Mouse (Mus musculus): Measurements from ENCODE around the gene Ulk2. TPM values are rescaled to one million over a fixed set of nuclear protein-coding genes. Genes with fewer than 3 reads are reported as not detected.

Gene Ulk2
- polyA plus RNA-seq (2012; rRNA removed): 65.5 and 66.4 TPM in 2 replicates

DNA sequence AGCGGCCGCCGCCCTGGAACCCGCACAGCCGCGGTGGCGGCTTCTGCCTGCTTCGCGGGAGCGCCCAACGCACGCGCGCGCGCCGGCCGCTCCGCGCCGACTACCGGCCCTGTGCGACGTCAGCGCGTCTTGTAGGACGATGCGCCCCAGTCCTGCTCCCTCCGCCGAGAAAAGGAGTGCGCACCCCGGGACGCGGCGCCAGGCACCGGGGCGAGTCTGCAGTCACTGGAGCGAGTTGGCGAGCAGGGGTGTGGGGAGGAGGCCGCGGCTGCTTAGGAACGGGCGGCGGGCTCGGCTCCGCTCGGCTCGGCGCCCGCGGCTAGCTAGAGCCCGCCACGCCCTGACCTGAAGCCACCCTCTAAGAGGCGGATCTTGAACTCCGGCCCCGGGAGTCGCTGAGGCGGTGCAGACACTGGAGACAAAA, at the start of gene Ulk2:
Ulk2 (minus strand) TSS at position 86 of the 424 bp plus-strand sequence.
- Histone ChIP-seq H3K4me3 (ENCODE audit: insufficient read depth, low read length) (peak within 1 kb of the TSS; percentile 54), H3K4me1 (ENCODE audit: control insufficient read depth, insufficient read depth, low read length) (peaks cover 1% of the 10 kb centered on the region), H3K27ac (ENCODE audit: insufficient read depth, low read length) (peak within 1 kb of the TSS; percentile 99)
- peak; percentile 93 for TF ChIP-seq POLR2A (IDR thresholded peaks at IDR 0.05; ENCODE audit: extremely low read depth, insufficient read depth, low read length)
- no peak for TF ChIP-seq CTCF (IDR thresholded peaks at IDR 0.05; ENCODE audit: extremely low read depth, insufficient read depth, low read length)

DNA sequence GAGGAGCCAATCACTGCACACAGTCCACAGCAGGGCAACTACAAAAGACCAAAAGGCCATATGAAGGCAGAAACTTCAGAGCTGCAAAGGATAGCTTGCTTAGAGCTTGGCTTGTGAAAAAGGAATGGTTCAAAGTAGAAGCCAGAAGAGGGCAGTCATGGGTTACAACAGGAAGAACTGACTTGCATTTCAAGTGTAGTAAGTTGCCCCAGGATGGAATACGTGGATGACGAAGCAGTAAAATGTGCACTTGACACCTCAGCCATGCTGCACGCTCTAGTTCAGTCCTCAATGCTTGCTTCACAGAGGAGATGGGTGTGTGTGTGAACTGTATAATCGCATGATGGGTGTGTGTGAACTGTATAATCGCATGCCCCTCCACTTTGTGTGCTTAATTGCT, 27.3 kb upstream of the Ulk2 start:
- Histone ChIP-seq H3K4me1 (ENCODE audit: control insufficient read depth, insufficient read depth, low read length) (peaks cover 1% of the 10 kb centered on the region; the same call in 1 of the 2 replicates), H3K27ac (ENCODE audit: insufficient read depth, low read length) (no peak overlapping the region), H3K4me3 (ENCODE audit: insufficient read depth, low read length) (no peak overlapping the region)
- TF ChIP-seq POLR2A (IDR thresholded peaks at IDR 0.05; ENCODE audit: extremely low read depth, insufficient read depth, low read length) (no peak), CTCF (IDR thresholded peaks at IDR 0.05; ENCODE audit: extremely low read depth, insufficient read depth, low read length) (peak; percentile 27; the same call in 1 of the 2 replicates)

DNA sequence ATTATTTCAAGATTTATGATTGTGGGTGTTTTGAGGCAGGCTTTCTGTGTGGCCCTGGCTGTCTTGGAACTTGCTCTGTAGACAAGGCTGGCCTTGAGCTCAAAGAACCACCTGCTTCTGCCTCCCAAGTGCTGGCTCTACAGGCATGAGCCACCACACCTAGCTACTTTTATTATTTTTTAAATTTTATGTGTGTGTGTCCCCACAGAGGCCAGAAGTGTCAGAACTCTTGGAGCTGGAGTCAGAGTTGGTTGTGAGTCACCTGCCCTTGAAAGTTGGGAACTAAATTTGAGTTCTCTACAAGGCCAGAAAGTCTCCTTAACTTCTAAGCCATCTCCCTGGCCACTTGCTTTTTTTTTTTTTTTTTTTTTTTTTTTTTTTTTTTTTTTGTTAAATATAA, 25.0 kb upstream of the Ulk2 start:
- Histone ChIP-seq H3K4me1 (ENCODE audit: control insufficient read depth, insufficient read depth, low read length) (peaks cover 1% of the 10 kb centered on the region; the same call in 1 of the 2 replicates), H3K4me3 (ENCODE audit: insufficient read depth, low read length) (no peak overlapping the region), H3K27ac (ENCODE audit: insufficient read depth, low read length) (no peak overlapping the region)
- TF ChIP-seq CTCF (IDR thresholded peaks at IDR 0.05; ENCODE audit: extremely low read depth, insufficient read depth, low read length) (no peak), POLR2A (IDR thresholded peaks at IDR 0.05; ENCODE audit: extremely low read depth, insufficient read depth, low read length) (no peak)

DNA sequence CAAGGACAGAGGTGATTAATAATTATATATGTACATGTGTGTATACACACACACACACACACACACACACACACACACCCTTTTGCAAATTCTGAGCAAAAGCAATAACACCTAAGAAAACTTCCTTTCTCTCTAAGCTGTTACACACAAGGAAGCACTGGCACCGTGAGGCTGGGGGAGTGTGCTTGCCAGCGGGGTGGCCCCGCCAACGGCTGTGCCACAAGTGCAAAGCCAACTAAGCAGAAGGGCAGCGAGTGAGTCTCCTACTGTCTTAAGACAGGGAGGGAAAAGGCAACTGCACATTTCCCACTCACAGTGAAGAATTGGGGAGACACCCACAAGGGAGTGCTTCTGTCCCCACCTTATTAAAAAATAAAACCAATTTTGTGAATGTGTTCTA, 17.0 kb upstream of the Ulk2 start:
- Histone ChIP-seq H3K4me1 (ENCODE audit: control insufficient read depth, insufficient read depth, low read length) (no peaks in the 10 kb centered on the region), H3K4me3 (ENCODE audit: insufficient read depth, low read length) (no peak overlapping the region), H3K27ac (ENCODE audit: insufficient read depth, low read length) (no peak overlapping the region)
- TF ChIP-seq CTCF (IDR thresholded peaks at IDR 0.05; ENCODE audit: extremely low read depth, insufficient read depth, low read length): no peak
- TF ChIP-seq POLR2A (IDR thresholded peaks at IDR 0.05; ENCODE audit: extremely low read depth, insufficient read depth, low read length): no peak

DNA sequence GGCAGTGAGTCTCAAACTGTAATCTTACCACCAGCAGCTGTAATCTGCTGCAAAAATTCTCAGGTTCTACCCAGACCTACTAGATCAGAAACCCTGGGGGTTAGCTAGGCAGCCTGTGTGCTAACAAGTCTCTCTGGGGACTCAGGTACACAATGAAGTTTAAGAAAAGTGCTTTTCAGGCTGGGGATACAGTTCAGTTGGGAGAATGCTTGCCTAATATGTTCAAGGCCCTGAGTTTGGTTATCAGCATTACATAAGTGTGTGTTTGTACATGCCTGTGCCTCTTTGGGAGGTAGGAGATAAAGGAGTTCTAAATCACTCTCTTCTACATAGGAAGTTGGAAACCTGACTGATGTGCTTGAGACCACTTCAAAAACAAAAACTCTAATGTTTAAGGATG, 12.0 kb upstream of the Ulk2 start:
- TF ChIP-seq POLR2A (IDR thresholded peaks at IDR 0.05; ENCODE audit: extremely low read depth, insufficient read depth, low read length) (no peak), CTCF (IDR thresholded peaks at IDR 0.05; ENCODE audit: extremely low read depth, insufficient read depth, low read length) (no peak)
- H3K4me1 ChIP-seq (ENCODE audit: control insufficient read depth, insufficient read depth, low read length): no peaks in the 10 kb centered on the region; the same call in 1 of the 2 replicates
- H3K4me3 ChIP-seq (ENCODE audit: insufficient read depth, low read length): no peak overlapping the region
- no peak overlapping the region for H3K27ac ChIP-seq (ENCODE audit: insufficient read depth, low read length)

DNA sequence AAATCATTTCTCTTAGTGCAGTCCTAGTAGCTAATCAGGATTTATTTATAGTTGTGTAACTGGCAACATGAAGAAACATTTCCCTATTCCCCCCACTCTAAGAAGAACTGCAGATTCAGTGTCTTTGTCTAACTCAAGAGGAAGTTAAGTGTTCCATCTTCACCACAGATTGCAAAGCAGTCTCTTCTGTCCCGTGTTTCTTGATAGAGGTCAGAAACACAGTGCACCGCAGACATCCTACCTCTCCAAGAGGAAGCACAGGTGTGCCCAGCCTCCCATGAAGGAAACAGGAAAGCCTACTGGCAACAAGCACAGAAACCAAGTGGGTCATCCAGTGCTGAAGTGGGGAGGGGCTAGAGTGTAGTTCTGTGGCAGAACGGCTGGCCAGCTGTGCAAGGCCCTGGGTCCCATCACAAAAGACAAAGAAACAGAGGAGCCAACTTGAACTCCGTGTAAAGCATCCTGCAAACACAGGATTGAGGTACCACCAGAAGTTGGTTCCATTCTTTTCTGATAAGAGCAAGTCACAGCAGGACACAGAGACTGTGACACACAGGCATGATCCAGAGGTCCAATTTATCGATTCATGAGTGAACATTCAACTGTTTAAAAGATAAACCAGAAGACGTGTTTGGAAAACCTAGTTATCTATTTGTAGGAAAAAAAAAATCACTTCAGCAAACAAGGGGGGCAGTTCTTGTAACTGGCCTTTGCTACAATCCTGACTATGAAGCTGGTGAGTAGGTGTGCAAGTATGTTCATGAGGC, 7.1 kb upstream of the Ulk2 start:
- Histone ChIP-seq H3K4me3 (ENCODE audit: insufficient read depth, low read length) (no peak overlapping the region), H3K27ac (ENCODE audit: insufficient read depth, low read length) (peak overlapping the region; percentile 48; the same call in 1 of the 2 replicates), H3K4me1 (ENCODE audit: control insufficient read depth, insufficient read depth, low read length) (no peaks in the 10 kb centered on the region; the same call in 1 of the 2 replicates)
- TF ChIP-seq CTCF (IDR thresholded peaks at IDR 0.05; ENCODE audit: extremely low read depth, insufficient read depth, low read length) (no peak), POLR2A (IDR thresholded peaks at IDR 0.05; ENCODE audit: extremely low read depth, insufficient read depth, low read length) (no peak)

DNA sequence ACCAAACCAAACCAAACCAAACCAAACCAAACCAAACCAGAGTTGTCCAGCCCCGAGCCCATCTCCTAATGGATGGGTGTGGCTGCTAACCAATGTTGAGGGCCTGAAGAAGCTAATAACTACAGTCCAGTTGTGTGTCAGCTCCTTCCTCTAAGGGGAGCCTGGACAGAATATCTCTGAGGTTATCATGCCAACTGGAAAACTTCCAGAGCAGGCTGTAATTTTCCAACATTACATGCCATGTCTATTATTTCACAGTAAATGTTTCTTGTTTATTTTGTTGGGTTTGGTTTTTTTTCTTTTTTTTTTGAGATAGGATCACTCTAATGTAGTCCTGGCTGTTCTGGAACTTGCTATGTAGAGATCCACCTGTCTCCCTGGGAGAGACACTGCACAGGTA, 4.4 kb upstream of the Ulk2 start:
- H3K4me1 ChIP-seq (ENCODE audit: control insufficient read depth, insufficient read depth, low read length): peaks cover 1% of the 10 kb centered on the region
- TF ChIP-seq CTCF (IDR thresholded peaks at IDR 0.05; ENCODE audit: extremely low read depth, insufficient read depth, low read length) (no peak), POLR2A (IDR thresholded peaks at IDR 0.05; ENCODE audit: extremely low read depth, insufficient read depth, low read length) (no peak)
- H3K4me3 ChIP-seq (ENCODE audit: insufficient read depth, low read length): no peak overlapping the region
- H3K27ac ChIP-seq (ENCODE audit: insufficient read depth, low read length): no peak overlapping the region

DNA sequence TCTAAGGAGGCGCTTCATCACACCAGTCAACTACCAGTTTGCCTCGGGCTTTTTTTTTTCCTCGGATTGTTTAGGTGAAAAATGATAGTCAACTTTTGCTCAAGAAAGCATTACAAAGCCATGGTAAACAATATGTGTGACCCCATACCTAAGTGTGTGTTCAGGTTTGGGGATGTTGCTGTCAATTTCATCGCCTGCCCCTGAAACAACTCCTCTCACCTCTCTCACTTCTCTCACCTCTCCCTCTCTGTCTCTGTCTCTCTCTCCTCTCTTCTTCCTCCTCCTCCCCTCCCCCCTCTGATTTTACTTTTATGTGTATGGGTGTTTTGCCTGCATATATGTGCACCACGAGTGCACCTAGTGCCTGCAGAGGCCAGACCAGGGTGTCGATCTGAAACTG, 666 bp upstream of the Ulk2 start:
- peaks cover 1% of the 10 kb centered on the region for H3K4me1 ChIP-seq (ENCODE audit: control insufficient read depth, insufficient read depth, low read length)
- no peak for TF ChIP-seq CTCF (IDR thresholded peaks at IDR 0.05; ENCODE audit: extremely low read depth, insufficient read depth, low read length)
- H3K4me3 ChIP-seq (ENCODE audit: insufficient read depth, low read length): peak overlapping the region; percentile 54
- H3K27ac ChIP-seq (ENCODE audit: insufficient read depth, low read length): peak overlapping the region; percentile 99; the same call in 1 of the 2 replicates

DNA sequence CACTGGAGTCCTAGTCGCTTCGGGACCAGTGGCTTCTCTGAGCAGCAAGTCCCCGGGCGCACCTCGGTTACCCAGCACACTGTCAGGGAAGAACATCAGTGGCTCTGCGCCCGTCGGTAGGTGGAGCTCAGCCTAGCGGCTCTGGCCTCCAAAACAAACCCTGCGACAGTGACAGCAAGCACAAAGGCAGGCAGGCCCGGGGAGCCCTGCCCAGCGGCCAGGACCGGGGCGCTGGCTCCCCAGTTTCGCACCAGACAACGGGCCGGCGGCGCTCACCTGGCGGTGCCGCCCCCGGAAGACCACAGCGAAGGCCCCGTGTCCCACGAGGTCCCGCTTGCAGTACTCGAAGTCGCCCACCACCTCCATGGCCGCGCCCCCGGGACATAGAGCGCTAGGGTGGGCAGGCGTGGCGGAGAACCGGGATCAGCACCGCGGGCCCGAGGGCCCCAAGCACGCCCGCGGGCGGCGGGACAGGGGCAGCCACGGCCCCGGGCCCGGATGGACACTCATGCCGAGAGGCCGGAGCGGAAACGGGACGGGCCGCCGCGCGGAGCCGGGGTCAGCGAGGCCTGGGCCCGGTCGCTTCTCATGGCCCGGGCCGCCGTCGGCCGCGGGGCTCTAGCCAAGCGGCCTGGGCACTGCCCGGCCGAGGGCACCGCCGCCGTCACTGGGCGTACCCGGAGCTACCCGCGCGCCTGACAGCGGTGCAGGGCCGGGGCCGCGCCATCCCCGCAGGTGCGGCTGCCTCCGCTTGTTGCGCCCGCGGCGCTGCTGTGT, 474 bp downstream of the Ulk2 start:
- H3K4me3 ChIP-seq (ENCODE audit: insufficient read depth, low read length): peak overlapping the region; percentile 54
- TF ChIP-seq POLR2A (IDR thresholded peaks at IDR 0.05; ENCODE audit: extremely low read depth, insufficient read depth, low read length) (peak; percentile 78; the same call in 1 of the 2 replicates), CTCF (IDR thresholded peaks at IDR 0.05; ENCODE audit: extremely low read depth, insufficient read depth, low read length) (no peak; the same call in 1 of the 2 replicates)
- peaks cover 1% of the 10 kb centered on the region for H3K4me1 ChIP-seq (ENCODE audit: control insufficient read depth, insufficient read depth, low read length)
- peak overlapping the region; percentile 98 for H3K27ac ChIP-seq (ENCODE audit: insufficient read depth, low read length)
